Mouse (Mus musculus): ENCODE data around the gene Kcnh4.

DNA sequence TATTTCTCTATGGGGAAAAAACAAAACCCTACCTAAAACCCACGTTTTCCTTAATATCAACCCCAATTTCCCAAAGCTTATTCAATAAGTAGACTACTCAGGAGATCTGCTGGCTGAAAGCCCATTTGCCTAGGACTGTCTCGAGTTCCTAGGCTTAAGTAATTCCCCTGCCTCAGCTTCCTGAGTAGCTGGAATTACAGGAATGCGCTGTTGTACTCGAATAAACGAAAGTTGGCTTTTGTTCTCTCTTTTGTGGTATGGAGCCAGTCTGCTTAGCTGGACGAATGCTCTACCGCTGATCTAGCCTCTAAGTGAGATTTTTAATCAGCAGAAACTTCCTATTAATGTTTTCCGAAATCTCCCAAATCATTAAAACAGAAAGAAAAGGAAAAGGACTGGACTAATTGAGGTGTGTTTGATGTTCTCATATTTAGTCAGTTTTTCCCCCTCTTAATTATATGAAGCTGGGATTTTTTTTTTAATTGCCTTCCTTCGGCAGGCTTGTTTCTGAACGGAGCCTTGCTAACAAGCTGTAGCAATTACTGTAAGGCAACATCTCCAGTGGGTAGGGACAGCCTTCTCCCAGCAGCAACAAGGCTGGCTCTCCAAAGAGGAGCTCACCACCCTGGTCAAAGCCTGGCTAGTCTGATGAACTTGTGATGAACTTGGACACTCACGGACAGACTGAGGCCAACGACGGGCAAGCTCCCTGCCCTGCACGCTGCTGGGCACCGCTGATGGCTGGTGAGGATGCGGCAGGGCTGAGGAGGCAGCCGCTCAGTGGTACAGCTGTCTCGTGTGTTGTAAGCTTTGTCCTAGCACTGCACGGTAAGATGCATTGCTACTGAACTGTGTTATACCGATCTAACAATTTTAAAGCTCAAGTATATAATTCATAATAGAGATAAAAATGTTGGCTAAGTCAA is 46.9 kb upstream of the Kcnh4 start:
- TF ChIP-seq CTCF (IDR thresholded peaks at IDR 0.05; ENCODE audit: low read depth), result no peak
- TF ChIP-seq EP300 (IDR thresholded peaks at IDR 0.05; ENCODE audit: low read depth), result no peak
